ENCODE assay signal across 16 mouse cellular contexts in the genomic region with DNA sequence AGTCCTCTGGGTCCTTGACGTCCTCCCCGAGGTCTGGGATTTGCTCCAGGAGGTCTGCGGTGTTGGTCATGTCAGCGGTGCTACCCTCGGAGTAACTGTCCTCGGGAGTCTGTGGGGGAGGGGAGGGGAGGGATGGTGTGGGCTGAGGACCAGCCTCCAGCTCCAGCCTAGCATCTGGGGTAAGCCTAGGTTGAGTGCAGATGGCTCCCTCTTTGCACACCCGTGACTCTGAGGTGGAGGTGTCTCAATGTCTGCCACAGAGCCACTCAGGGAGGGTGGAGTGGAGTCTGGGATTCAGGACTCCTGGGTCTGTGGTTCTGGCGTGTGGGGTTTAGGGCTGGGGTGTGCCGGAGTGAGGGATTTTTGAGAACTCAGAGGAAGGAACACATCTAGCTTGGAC.
"Had no signal": no experiment of that assay in that cellular context is flagged by ENCODE, and none has a peak within 500 bp of the region (broad histone marks: within the 10 kb centered on the region; RNA-seq: fewer than 3 reads in every experiment).

No protein-coding gene starts in this region.

- H3K4me3 ChIP-seq: neural tube, embryonic 13.5 days; neural tube, embryonic 15.5 days; stomach, embryonic 15.5 days had no signal

- H3K36me3 ChIP-seq: neural tube, embryonic 13.5 days; neural tube, embryonic 15.5 days; stomach, embryonic 15.5 days had no signal

- H3K9ac ChIP-seq: neural tube, embryonic 13.5 days; neural tube, embryonic 15.5 days; stomach, embryonic 15.5 days had no signal

- H3K4me2 ChIP-seq: neural tube, embryonic 13.5 days; neural tube, embryonic 15.5 days; stomach, embryonic 15.5 days had no signal

- H3K27me3 ChIP-seq: neural tube, embryonic 13.5 days; stomach, embryonic 15.5 days had no signal

- H3K27ac ChIP-seq: neural tube, embryonic 13.5 days; neural tube, embryonic 15.5 days; stomach, embryonic 15.5 days; stomach, postnatal 0 days had no signal

- DNase-seq: retina, postnatal 1 day; right cerebral cortex, adult 18-20 months; right cerebral cortex, postnatal 14 days; right cerebral cortex, postnatal 25 days; right cerebral cortex, postnatal 4 days; spleen, adult 18-20 months; thymus, adult 18-20 months; thymus, adult 2 months; thymus, postnatal 14 days; thymus, postnatal 25 days; thymus, postnatal 36 days; thymus, postnatal 4 days had no signal

- H3K9me3 ChIP-seq: neural tube, embryonic 13.5 days; neural tube, embryonic 15.5 days; stomach, embryonic 15.5 days had no signal
